Mouse (Mus musculus) CH12F3 (cell line): ENCODE data around the gene Pkdcc.

Experiments used
- in situ Hi-C: fragments of 300-500 bp; cut with MboI; formaldehyde crosslinking; loops from 2 replicates; pipeline ENCODE4 v1.14.3; 2020; ENCODE audit warnings: low sequenced_read_pairs

The Pkdcc gene

DNA sequence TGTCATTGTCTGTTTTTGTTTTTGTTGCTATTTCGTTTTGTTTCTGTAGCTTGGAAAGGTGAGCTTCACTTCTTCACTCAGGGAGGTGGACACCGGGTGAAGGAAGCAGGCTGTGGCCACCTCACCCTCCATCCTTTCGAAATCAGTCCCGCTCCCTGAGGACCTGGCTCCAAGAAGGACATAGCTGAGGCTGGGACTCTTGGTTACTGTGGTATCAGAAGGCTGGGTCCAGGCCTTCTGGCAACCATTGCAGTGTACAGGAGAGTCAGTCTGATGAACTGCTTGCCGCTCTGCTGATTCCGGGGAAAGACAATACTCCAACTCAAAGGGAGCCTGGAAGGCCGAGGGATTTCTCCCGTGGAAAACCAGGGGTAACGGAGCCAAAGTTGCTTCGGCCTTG lies 3.9 kb upstream of the Pkdcc start:
- in situ Hi-C loops, result no loop called here

DNA sequence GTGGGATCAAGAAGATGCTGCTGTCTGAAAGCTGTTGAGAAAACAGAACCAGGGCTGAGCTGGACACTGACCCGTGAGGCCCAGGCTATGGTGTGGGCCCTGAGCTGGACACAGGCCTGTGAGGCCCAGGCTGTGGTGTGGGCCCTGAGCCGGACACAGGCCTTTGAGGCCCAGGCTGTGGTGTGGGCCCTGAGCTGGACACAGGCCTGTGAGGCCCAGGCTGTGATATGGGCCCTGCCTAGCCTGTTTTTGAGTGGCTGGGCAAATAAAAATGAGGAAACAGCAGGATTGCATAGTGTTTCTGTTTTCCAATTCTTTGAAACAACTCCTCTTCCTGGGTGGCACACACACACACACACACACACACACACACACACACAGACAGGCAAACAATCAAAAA lies 2.7 kb upstream of the Pkdcc start:
- in situ Hi-C loops, result no loop called here

DNA sequence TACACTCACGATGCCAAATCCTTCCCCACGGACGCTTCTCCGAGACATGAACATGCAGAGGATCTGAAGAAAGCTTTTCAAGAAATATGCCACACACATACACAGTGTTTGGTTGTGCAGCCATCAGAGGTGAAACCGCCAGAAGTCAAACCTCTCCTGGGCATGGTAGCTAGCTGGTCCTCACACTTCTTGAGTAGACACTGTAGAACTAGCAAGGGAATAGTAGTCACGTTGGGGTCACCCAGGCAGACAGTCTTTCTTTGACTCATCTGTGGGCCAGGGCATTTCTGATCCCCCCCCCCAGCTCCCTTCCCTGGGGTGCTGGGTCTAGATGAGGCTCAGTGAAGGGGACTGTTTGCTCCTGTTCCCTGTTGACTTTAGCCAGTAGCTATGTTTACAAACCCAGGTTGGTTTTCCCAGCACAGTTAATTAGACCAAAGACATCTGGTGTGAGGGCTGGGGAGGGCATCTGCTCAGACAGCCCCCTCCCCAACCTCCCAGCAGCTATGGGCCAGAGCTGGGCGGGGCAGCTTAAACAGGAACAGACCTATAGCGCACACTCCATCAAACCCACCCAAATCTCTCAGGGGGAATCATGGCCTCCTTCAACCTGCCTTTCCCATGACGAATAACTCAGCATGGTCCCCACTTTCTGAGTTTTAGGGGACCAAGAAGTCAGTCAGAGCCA lies 1.7 kb upstream of the Pkdcc start:
- in situ Hi-C loops, result no loop called here

GRCm38 (mm10) chr17:83214161-83214592 lies 915 bp upstream of the Pkdcc start:
- in situ Hi-C loops, result no loop called here

- in situ Hi-C loops, result no loop called here
Observed at GRCm38 (mm10) chr17:83215529-83216244, 595 bp downstream of the Pkdcc start.

- in situ Hi-C loops, result no loop called here
Observed at GRCm38 (mm10) chr17:83216251-83216919, 1.3 kb downstream of the Pkdcc start.

DNA sequence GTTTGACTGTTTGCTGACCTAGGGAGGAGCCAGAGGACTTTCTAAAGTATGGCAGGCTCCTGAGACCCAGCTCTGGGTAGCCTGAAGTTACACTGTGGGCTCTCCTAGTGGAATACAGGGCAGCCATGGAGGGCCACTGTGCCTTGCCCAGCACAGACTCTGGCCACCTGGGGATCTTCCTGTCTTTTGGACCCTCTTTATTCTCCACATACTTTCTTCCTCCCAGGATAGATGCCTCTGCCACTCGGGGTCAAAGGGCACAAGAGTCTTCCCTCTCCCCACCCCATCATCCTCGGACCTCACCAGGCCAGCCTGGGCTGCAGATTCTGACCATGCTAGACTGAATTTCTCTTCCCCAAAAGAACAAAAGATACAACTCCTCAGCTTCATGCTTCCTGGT lies 3.1 kb downstream of the Pkdcc start:
- in situ Hi-C loops, result no loop called here

GRCm38 (mm10) chr17:83218722-83219121 lies 3.6 kb downstream of the Pkdcc start:
- in situ Hi-C loops, result no loop called here

DNA sequence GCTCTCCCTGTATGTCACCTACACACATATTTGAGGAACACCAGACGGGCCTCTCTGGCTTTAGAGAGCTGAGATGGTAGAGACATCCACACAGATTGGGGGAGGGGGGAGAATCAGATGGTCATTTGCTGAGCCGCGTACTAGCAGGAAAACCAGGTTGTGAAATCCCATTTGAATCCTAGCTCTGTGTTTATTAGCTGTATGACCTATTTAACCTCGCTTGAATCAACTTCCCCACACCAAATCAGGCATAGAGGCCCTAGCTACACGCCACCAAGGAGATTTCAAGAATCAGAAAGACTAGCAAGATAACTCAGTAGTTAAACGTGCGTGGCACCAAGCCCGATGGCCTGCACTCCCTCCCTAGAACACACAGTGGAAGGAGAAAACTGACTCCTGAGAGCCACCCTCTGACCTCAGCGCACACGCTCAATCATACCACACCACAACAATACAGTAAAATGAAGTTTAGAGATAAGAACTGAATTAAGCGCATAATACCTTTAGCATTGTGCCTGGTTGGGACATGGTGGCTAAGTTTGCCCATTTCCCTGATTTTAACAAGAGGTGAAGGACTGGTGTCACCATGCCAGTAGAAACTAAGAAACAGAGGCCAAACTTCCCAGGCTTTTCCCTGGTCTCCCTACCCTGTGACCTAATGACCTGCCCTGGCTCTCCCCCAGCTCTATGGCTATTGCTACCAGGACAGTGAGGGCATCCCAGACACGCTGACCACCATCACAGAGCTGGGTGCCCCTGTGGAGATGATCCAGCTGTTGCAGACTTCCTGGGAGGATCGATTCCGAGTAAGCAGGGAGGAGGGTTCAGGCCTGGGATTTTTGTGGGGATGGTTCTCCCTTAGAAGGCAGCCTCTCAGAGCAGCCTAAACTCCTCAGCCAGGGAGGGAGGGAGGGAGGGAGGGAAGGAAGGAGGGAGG lies 4.5 kb downstream of the Pkdcc start:
- in situ Hi-C loops, result no loop called here

DNA sequence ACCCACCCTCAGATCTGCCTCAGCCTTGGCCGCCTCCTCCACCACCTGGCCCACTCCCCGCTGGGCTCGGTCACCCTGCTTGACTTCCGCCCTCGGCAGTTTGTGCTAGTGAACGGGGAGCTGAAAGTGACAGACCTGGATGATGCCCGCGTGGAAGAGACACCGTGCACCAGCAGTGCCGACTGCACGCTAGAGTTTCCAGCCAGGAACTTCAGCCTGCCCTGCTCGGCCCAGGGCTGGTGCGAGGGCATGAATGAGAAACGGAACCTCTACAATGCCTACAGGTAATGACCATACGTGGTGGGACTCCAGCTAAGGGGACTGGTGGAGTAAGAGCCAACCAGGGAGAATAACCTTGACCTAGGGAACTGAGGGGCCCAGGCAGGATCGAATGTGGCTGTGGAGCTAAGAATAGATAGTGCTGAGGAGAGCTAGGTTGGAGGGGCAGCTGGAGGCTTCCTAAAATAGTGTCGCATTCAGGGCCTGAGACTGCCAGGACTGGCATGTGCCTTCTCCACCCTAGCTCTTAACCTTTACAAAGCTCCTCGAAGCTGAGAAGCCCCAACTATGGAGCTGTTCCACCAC lies 6.0 kb downstream of the Pkdcc start:
- in situ Hi-C loops, result no loop called here

GRCm38 (mm10) chr17:83221611-83222500 lies 6.8 kb downstream of the Pkdcc start:
- in situ Hi-C loops, result no loop called here

DNA sequence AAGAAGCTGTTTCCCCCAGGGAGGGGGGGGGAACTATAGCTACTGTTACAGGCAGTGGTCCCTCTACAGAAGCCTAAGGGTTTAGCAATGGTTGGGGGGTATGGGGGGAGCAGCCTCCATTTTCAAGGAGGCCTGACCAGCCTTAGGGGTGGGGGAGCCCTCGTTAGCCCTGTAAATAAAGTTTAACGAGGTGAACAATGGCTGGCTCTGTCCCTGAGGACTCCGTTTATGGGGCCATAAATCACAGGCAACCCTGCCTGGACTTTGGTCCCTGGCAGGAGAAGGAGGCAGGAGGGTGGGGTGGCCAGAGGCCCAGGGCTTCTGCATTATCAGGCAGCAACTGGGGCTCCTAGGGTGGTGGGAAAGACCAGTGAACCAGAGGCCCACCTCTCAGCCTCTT lies 7.6 kb downstream of the Pkdcc start:
- in situ Hi-C loops, result no loop called here

DNA sequence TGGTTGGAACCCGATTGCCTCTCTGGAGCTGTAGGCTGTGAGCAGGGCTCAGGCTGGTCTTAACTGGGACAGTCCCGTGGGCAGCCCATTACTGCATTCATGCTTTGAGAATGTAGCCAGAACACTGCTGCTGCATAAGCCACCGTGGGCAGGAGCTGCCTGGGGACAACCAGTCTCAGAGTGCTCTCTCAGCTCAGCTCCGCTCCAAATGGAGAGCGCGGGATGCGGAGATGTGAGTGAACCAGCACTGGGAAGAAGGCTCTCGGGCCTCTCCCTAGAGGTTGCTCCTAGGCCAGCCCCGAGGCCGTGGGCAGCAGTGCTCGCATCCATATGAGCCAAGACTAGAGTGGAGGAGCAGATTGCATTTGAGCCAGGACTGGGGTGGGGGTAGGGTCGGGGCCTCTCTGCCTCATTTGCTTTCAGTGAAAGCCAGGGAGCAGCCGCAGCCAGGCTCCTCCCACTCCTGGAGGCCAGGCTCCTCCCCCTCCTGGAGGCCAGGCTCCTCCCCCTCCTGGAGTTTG lies 9.4 kb downstream of the Pkdcc start:
- in situ Hi-C loops, result no loop called here

DNA sequence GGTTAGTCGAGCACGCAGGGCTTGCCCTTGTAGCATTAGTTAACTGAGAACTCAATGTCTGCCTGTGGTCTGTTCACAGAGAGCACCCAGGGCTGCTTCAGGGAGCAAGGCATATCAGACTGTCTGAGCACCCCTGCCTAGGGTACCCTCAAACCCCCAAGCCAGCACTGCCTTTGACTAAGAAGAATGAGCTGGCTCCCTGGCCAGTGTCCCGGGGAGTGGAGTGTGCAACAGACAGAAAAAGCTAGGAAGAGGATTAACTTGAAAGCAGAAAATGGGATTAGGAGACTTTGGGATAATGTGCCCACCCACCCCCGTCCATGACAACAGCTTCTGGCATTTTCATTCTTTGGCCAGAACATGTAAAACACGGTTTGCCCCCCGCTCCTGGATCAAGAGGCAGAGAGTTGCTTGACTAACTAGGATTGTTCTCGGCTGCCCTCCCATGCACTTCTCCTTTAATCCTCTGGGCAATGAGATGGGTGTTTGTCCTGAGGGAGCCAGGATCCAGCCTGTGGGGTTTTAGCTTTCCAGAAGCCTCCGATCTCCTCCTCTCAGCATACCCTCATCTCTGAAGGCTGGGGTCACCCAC lies 11.4 kb downstream of the Pkdcc start:
- in situ Hi-C loops, result no loop called here

- in situ Hi-C loops, result no loop called here
Observed at GRCm38 (mm10) chr17:83231357-83231756, 16.3 kb downstream of the Pkdcc start.

DNA sequence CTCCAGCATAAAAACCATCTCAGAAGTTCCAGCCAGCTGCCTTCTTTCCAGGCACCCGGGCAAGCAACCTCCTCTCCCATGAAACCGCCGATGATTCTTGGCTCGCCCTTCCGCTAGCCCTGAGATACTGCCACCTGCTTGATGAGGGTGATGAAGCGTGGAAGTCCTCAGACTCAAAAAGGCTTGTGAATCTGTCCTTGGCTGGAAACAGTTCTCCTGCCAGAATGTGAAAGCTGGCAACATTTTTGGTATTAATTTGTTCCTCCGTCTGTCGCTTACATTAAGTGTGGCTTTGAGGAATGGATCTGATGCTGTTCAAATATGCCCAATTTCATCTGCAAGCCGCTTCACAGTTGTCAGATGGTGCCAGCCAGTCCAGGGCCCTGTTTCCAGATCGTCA lies 20.1 kb downstream of the Pkdcc start:
- in situ Hi-C loops, result no loop called here

GRCm38 (mm10) chr17:83236202-83236601 lies 21.1 kb downstream of the Pkdcc start:
- in situ Hi-C loops, result no loop called here

DNA sequence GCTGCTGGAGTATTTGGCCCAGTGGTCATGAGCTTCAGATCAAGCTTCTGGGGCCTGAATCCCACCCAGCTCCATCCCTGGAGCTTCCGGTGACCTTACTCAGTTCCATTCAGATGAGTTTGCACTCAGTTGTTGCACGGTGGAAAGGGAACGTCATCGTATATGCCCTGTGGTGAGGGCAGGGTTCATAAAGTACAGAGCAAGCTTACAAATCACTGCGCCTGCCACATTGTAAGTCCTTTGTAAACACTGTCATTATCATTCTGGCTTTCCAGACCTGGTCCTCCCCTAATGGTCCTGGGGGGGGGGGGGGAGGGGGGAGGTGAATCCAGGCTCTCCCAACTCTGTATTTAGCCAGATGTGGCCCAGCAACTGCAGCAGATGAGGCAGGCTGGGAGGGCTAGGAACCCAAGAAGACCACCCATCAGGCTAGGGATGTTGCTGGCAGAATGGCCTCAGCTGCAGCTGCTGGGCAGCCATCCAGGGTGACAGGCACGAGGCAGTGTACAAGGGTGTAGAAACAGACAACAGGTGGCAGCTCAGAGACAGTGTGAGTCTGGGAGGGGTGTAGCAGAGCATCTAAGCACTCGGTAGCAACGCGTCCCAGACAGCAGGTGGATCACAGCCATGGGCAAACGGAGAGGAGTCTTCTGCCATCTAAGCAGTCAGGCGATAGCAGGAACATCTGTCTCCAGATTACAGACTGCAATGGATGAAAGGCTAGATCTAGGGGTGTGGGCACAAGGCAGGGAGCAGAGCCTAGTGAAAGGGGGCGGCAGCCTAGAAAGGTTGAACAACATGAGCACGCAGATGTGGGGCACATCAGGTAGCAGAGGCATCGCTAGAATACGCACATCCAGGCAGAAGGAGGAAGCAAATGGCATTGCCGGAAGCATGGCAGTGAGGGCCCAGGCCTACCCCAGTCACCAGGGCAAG lies 23.3 kb downstream of the Pkdcc start:
- in situ Hi-C loops, result no loop called here
